ENCODE assay signal across 21 mouse cellular contexts in genomic region chr2:86080478-86080877, GRCm38 (mm10). TPM values are rescaled to one million over a fixed set of nuclear protein-coding genes. Genes with fewer than 3 reads are reported as not detected.
DNase-seq lines count a peak whose midpoint lies in the region; ATAC-seq lines count a peak whose summit lies in the region.
"Not testable (repeated sequence)": the region's sequence is repeated elsewhere in the genome, so short reads cannot be mapped to it uniquely, and the experiment has no call there.
"Had no signal": no experiment of that assay in that cellular context is flagged by ENCODE, and none has a peak within 500 bp of the region (broad histone marks: within the 10 kb centered on the region; RNA-seq: fewer than 3 reads in every experiment).

No protein-coding gene starts in this region.

- not testable (repeated sequence) for H3K4me1 ChIP-seq in hindbrain, embryonic 11.5 days (replicated peaks; ENCODE audit: control insufficient read depth, insufficient read depth, low read length)

- H3K4me2 ChIP-seq in hindbrain, embryonic 11.5 days (replicated peaks; ENCODE audit: low read depth, low read length), result not testable (repeated sequence)

- not testable (repeated sequence) for H3K27ac ChIP-seq in hindbrain, embryonic 11.5 days (ENCODE audit: low read depth, low read length)

- WGBS in hindbrain, embryonic 11.5 days, result 80% methylated on average over 1 of the region's 1 CpGs

- not testable (repeated sequence) for H3K9me3 ChIP-seq in hindbrain, embryonic 11.5 days (ENCODE audit: control insufficient read depth, low read length)

- ATAC-seq in granulocyte monocyte progenitor cell, adult 5-6 weeks (replicated peaks; ENCODE audit: poor library complexity, severe bottlenecking), result peak; percentile 12; the same call in 1 of the 2 replicates
- ATAC-seq in hindbrain, embryonic 11.5 days (ENCODE audit: low FRiP score), result 0 out of 2 replicates have a peak, but pooled peaks have one; percentile 35
- peak; percentile 52; the same call in 1 of the 2 replicates for ATAC-seq in megakaryocyte progenitor cell, adult 5-6 weeks (replicated peaks; ENCODE audit: poor library complexity)
- ATAC-seq in megakaryocyte-erythroid progenitor cell, adult 5-6 weeks (replicated peaks; ENCODE audit: low FRiP score, low TSS enrichment, poor library complexity, severe bottlenecking), result 0 out of 2 replicates have a peak, but pooled peaks have one; percentile 52

- not testable (repeated sequence) for H3K36me3 ChIP-seq in hindbrain, embryonic 11.5 days (ENCODE audit: control insufficient read depth, insufficient read depth, low read length)

- not testable (repeated sequence) for DNase-seq in hindbrain, embryonic 11.5 days (ENCODE audit: low spot score)

- not testable (repeated sequence) for H3K27me3 ChIP-seq in hindbrain, embryonic 11.5 days (ENCODE audit: control insufficient read depth, insufficient read depth, low read length)

- not testable (repeated sequence) for H3K9ac ChIP-seq in hindbrain, embryonic 11.5 days (ENCODE audit: low read depth, low read length)

- H3K4me3 ChIP-seq in hindbrain, embryonic 11.5 days (ENCODE audit: low read depth, low read length), result not testable (repeated sequence)

RNA-seq across cellular contexts. Expression of gene Olfr1036, which starts 6.7 kb away (rescaled TPM):
- not detected in 2 replicates for total RNA-seq in granulocyte monocyte progenitor cell, adult 5-6 weeks (2014; fragmentation: Nextera tagmentation)
- total RNA-seq in granulocyte monocyte progenitor cell, adult 5-6 weeks (2017), result not detected in 2 replicates
- not detected in 2 replicates for polyA plus RNA-seq in hindbrain, embryonic 11.5 days (2014; fragmentation: Nextera tagmentation; extraction: Ambion mirVana)
- total RNA-seq in megakaryocyte progenitor cell, adult 5-6 weeks (2015), result not detected in 2 replicates
- total RNA-seq in megakaryocyte progenitor cell, adult 5-6 weeks (2017), result not detected in 2 replicates
- not detected in 2 replicates for total RNA-seq in megakaryocyte-erythroid progenitor cell, adult 5-6 weeks (2014; fragmentation: Nextera tagmentation)
- total RNA-seq in megakaryocyte-erythroid progenitor cell, adult 5-6 weeks (2017), result not detected in 2 replicates
- total RNA-seq: adrenal gland, adult 18-20 months; adrenal gland, adult 2 months; adrenal gland, adult 8-10 months; adrenal gland, postnatal 10 days; adrenal gland, postnatal 14 days; adrenal gland, postnatal 25 days; adrenal gland, postnatal 36 days; adrenal gland, postnatal 4 days; CH12.LX; ES-E14; MEL had no signal
- polyA plus RNA-seq: activated CD4-positive, CD25-positive, alpha-beta regulatory T cell, adult 4 months; adrenal gland, adult 2 months; brain, embryonic 14.5 days; C2C12; CD4-positive, CD25-positive, alpha-beta regulatory T cell, adult 4 months; G1E; Patski had no signal

RNA-seq across cellular contexts. Expression of gene Olfr1037, which starts 6.7 kb away (rescaled TPM):
- not detected in 2 replicates for total RNA-seq in granulocyte monocyte progenitor cell, adult 5-6 weeks (2014; fragmentation: Nextera tagmentation)
- total RNA-seq in granulocyte monocyte progenitor cell, adult 5-6 weeks (2017), result not detected in 2 replicates
- not detected in 2 replicates for polyA plus RNA-seq in hindbrain, embryonic 11.5 days (2014; fragmentation: Nextera tagmentation; extraction: Ambion mirVana)
- total RNA-seq in megakaryocyte progenitor cell, adult 5-6 weeks (2015), result not detected in 2 replicates
- total RNA-seq in megakaryocyte progenitor cell, adult 5-6 weeks (2017), result not detected in 2 replicates
- not detected in 2 replicates for total RNA-seq in megakaryocyte-erythroid progenitor cell, adult 5-6 weeks (2014; fragmentation: Nextera tagmentation)
- not detected in 2 replicates for total RNA-seq in megakaryocyte-erythroid progenitor cell, adult 5-6 weeks (2017)
- total RNA-seq: adrenal gland, adult 18-20 months; adrenal gland, adult 2 months; adrenal gland, adult 8-10 months; adrenal gland, postnatal 10 days; adrenal gland, postnatal 14 days; adrenal gland, postnatal 25 days; adrenal gland, postnatal 36 days; adrenal gland, postnatal 4 days; CH12.LX; ES-E14; MEL had no signal
- polyA plus RNA-seq: activated CD4-positive, CD25-positive, alpha-beta regulatory T cell, adult 4 months; adrenal gland, adult 2 months; brain, embryonic 14.5 days; C2C12; CD4-positive, CD25-positive, alpha-beta regulatory T cell, adult 4 months; G1E; Patski had no signal

RNA-seq across cellular contexts. Expression of gene Olfr1034, which starts 34.8 kb away (rescaled TPM):
- total RNA-seq in granulocyte monocyte progenitor cell, adult 5-6 weeks (2014; fragmentation: Nextera tagmentation), result not detected in 2 replicates
- not detected in 2 replicates for total RNA-seq in granulocyte monocyte progenitor cell, adult 5-6 weeks (2017)
- polyA plus RNA-seq in hindbrain, embryonic 11.5 days (2014; fragmentation: Nextera tagmentation; extraction: Ambion mirVana), result not detected in 2 replicates
- total RNA-seq in megakaryocyte progenitor cell, adult 5-6 weeks (2015), result not detected in 2 replicates
- not detected in 2 replicates for total RNA-seq in megakaryocyte progenitor cell, adult 5-6 weeks (2017)
- not detected in 2 replicates for total RNA-seq in megakaryocyte-erythroid progenitor cell, adult 5-6 weeks (2014; fragmentation: Nextera tagmentation)
- total RNA-seq in megakaryocyte-erythroid progenitor cell, adult 5-6 weeks (2017), result not detected in 2 replicates
- total RNA-seq: CH12.LX, ES-E14, G1E, MEL had no signal
- polyA plus RNA-seq: activated CD4-positive, CD25-positive, alpha-beta regulatory T cell, adult 4 months; brain, embryonic 14.5 days; C2C12; CD4-positive, CD25-positive, alpha-beta regulatory T cell, adult 4 months; G1E; Patski had no signal

RNA-seq across cellular contexts. Expression of gene Olfr1039, which starts 55.2 kb away (rescaled TPM):
- total RNA-seq in granulocyte monocyte progenitor cell, adult 5-6 weeks (2014; fragmentation: Nextera tagmentation), result not detected in 2 replicates
- not detected in 2 replicates for total RNA-seq in granulocyte monocyte progenitor cell, adult 5-6 weeks (2017)
- not detected in 2 replicates for polyA plus RNA-seq in hindbrain, embryonic 11.5 days (2014; fragmentation: Nextera tagmentation; extraction: Ambion mirVana)
- total RNA-seq in megakaryocyte progenitor cell, adult 5-6 weeks (2015), result not detected in 2 replicates
- not detected in 2 replicates for total RNA-seq in megakaryocyte progenitor cell, adult 5-6 weeks (2017)
- not detected in 2 replicates for total RNA-seq in megakaryocyte-erythroid progenitor cell, adult 5-6 weeks (2014; fragmentation: Nextera tagmentation)
- total RNA-seq in megakaryocyte-erythroid progenitor cell, adult 5-6 weeks (2017), result not detected in 2 replicates
- total RNA-seq: adrenal gland, adult 18-20 months; adrenal gland, adult 2 months; adrenal gland, adult 8-10 months; adrenal gland, postnatal 10 days; adrenal gland, postnatal 14 days; adrenal gland, postnatal 25 days; adrenal gland, postnatal 36 days; adrenal gland, postnatal 4 days; CH12.LX; ES-E14; MEL had no signal
- polyA plus RNA-seq: activated CD4-positive, CD25-positive, alpha-beta regulatory T cell, adult 4 months; adrenal gland, adult 2 months; brain, embryonic 14.5 days; C2C12; CD4-positive, CD25-positive, alpha-beta regulatory T cell, adult 4 months; G1E; Patski had no signal
